Mouse (Mus musculus): ENCODE results near the gene Ddx41. TPM values are rescaled to one million over a fixed set of nuclear protein-coding genes. Genes with fewer than 3 reads are reported as not detected.
A peak's percentile ranks its signal among the peaks of the same experiment; 100 is the strongest.

The Ddx41 gene
- polyA plus RNA-seq, 1 experiment from 2014 or later: 60.1 TPM

DNA sequence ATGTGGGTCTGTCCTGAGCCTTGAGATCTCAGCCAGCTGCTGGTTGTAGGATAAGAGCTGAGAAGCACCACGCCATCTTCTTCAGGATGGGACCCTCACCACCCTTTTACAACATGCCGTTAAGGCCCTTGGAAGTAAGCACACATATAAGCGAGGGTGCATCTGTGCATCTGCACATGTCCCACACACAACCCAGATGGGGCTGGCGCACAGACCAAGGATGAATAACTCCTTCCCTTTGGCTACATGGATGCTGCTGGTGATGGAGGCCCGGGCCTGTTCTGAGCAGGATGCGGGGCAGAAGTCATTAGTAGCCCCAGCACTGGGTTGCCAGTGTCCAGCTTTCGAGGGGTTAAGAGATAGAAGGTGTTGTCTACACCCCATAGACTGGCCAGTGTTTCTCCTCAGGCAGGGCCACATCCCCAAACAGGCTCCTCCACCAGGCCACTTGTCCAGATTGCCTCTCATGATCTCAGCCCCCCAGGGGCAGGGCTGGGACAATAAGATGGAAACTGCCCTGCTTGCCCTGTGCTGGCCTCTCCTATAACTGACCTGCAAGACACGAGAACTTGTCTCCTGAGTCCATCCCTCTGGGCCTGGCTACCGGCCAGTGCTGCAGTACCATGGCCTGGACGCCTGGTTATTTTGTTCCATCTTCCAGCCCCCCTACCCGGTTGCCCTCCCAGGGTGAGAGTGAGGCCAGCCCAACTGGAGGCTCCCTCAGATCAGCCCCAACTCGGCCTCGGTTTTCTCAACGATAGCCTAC lies 50.2 kb downstream of the Ddx41 start:
- peak overlapping the region; percentile 96 for H3K4me2 ChIP-seq (ENCODE audit: low read length)
- H3K9ac ChIP-seq (ENCODE audit: low read depth, low read length): peak overlapping the region; percentile 97; the same call in 1 of the 2 replicates
- 33% methylated on average over 14 of the region's 14 CpGs for WGBS
- peaks cover 7% of the 10 kb centered on the region; the same call in 1 of the 2 replicates for H3K36me3 ChIP-seq (ENCODE audit: insufficient read depth, low read length)
- ATAC-seq (replicated peaks; ENCODE audit: low FRiP score, low read depth) (no peak), DNase-seq (ENCODE audit: low spot score) (no peak)
- H3K27ac ChIP-seq: no peak overlapping the region
- no peak for TF ChIP-seq CTCF (IDR thresholded peaks at IDR 0.05; ENCODE audit: low read depth)
- H3K4me3 ChIP-seq (replicated peaks; ENCODE audit: low read depth, low read length): peak overlapping the region; percentile 93
- peaks cover 29% of the 10 kb centered on the region; the same call in 1 of the 2 replicates for H3K4me1 ChIP-seq (replicated peaks; ENCODE audit: insufficient read depth, low read length)
- H3K9me3 ChIP-seq (replicated peaks; ENCODE audit: low read length): no peaks in the 10 kb centered on the region
- no peaks in the 10 kb centered on the region for H3K27me3 ChIP-seq (ENCODE audit: insufficient read depth, low read length)

DNA sequence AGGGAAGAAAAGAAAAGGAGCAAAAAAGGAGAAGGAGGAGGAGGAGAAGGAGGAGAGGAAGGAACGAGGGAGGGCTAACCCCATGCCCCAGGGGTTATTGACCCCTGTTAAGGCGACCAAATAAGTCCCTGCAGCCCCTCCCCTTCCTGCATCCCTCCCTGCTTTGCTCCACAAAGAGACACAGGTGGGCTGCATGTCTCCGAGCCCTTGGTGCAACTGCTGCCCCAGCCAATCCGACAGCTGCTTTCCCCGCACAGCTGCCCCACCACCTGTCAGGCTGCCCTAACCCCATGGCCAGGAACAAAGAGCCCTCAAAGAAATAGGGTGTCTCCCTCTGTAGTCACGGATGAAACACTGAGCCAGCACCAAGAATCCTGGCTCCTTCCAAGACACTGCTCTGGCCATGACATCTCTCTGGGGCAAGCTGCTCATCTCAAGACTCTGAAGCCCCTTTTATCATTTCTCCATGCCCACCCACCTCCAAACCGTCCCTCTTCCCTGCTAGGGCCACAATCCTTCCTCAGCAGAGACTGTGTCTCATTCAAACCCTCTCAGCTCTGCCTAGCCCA lies 51.9 kb downstream of the Ddx41 start:
- no peak overlapping the region for H3K27ac ChIP-seq
- H3K4me2 ChIP-seq (ENCODE audit: low read length): no peak overlapping the region
- no peak for TF ChIP-seq CTCF (IDR thresholded peaks at IDR 0.05; ENCODE audit: low read depth)
- H3K9me3 ChIP-seq (replicated peaks; ENCODE audit: low read length): no peaks in the 10 kb centered on the region
- H3K9ac ChIP-seq (ENCODE audit: low read depth, low read length): no peak overlapping the region
- no peak overlapping the region for H3K4me3 ChIP-seq (replicated peaks; ENCODE audit: low read depth, low read length)
- peaks cover 18% of the 10 kb centered on the region; the same call in 1 of the 2 replicates for H3K36me3 ChIP-seq (ENCODE audit: insufficient read depth, low read length)
- WGBS: 41% methylated on average over 7 of the region's 7 CpGs
- no peak for ATAC-seq (replicated peaks; ENCODE audit: low FRiP score, low read depth)
- no peak for DNase-seq (ENCODE audit: low spot score)
- peaks cover 29% of the 10 kb centered on the region; the same call in 1 of the 2 replicates for H3K4me1 ChIP-seq (replicated peaks; ENCODE audit: insufficient read depth, low read length)
- no peaks in the 10 kb centered on the region for H3K27me3 ChIP-seq (ENCODE audit: insufficient read depth, low read length)

DNA sequence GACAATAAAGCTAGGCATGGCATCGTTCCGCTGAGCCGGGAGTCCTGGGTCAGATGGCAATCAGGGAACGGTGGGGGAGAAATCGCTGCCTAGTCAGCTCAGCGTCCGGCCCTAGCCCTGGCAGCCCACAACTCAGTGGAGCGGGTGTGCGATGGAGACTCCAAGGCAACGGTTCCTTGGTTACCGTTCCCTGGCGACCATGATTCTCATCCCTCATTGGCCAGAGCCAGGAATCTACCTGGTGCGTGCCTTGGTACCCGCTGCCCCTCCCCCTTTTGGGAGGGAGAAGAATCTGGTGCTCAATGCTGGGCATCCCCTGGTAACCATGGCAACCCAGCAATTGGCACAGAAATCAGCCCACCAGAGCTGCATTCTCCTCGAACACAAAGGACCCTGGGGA lies 52.9 kb downstream of the Ddx41 start:
- Histone ChIP-seq H3K4me1 (replicated peaks; ENCODE audit: insufficient read depth, low read length) (peaks cover 29% of the 10 kb centered on the region; the same call in 1 of the 2 replicates), H3K27ac (peak overlapping the region; percentile 15; the same call in 1 of the 2 replicates), H3K4me2 (ENCODE audit: low read length) (0 out of 2 replicates have a peak overlapping the region, but pooled peaks have one; percentile 26), H3K27me3 (ENCODE audit: insufficient read depth, low read length) (no peaks in the 10 kb centered on the region), H3K36me3 (ENCODE audit: insufficient read depth, low read length) (peaks cover 24% of the 10 kb centered on the region; the same call in 1 of the 2 replicates), H3K4me3 (replicated peaks; ENCODE audit: low read depth, low read length) (no peak overlapping the region), H3K9me3 (replicated peaks; ENCODE audit: low read length) (no peaks in the 10 kb centered on the region), H3K9ac (ENCODE audit: low read depth, low read length) (0 out of 2 replicates have a peak overlapping the region, but pooled peaks have one; percentile 4)
- WGBS: 31% methylated on average over 15 of the region's 15 CpGs
- ATAC-seq (replicated peaks; ENCODE audit: low FRiP score, low read depth) (no peak), DNase-seq (ENCODE audit: low spot score) (no peak)
- TF ChIP-seq CTCF (IDR thresholded peaks at IDR 0.05; ENCODE audit: low read depth): no peak

- 33% methylated on average over 9 of the region's 9 CpGs for WGBS
- H3K9ac ChIP-seq (ENCODE audit: low read depth, low read length): 0 out of 2 replicates have a peak overlapping the region, but pooled peaks have one; percentile 4
- TF ChIP-seq CTCF (IDR thresholded peaks at IDR 0.05; ENCODE audit: low read depth): no peak
- peaks cover 29% of the 10 kb centered on the region; the same call in 1 of the 2 replicates for H3K4me1 ChIP-seq (replicated peaks; ENCODE audit: insufficient read depth, low read length)
- no peaks in the 10 kb centered on the region for H3K27me3 ChIP-seq (ENCODE audit: insufficient read depth, low read length)
- ATAC-seq (replicated peaks; ENCODE audit: low FRiP score, low read depth) (no peak), DNase-seq (ENCODE audit: low spot score) (peak; percentile 53)
- H3K9me3 ChIP-seq (replicated peaks; ENCODE audit: low read length): no peaks in the 10 kb centered on the region
- H3K4me2 ChIP-seq (ENCODE audit: low read length): peak overlapping the region; percentile 26
- peaks cover 24% of the 10 kb centered on the region; the same call in 1 of the 2 replicates for H3K36me3 ChIP-seq (ENCODE audit: insufficient read depth, low read length)
- no peak overlapping the region for H3K4me3 ChIP-seq (replicated peaks; ENCODE audit: low read depth, low read length)
- H3K27ac ChIP-seq: peak overlapping the region; percentile 15
Measured at GRCm38 (mm10) chr13:55483071-55483470, 53.4 kb downstream of the Ddx41 start.

DNA sequence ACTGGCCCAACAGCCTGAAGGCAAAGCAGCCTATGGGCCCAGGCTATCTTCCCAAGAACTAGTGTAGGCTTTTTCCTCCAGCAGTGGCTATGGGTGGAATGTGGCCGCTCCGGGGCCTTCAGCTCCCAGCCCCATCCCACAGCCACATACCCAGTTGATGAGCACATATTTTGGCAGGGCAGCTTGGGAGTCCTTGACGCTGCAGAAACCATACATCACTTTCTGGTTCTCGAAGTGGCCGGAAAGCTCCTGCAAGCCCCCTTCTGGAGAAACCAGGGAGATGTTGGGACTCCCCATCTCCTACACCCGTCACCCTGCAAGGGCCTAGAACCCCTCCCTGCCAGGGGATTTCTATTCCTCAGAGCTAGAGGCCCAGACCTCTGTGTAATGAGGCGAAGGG lies 53.9 kb downstream of the Ddx41 start:
- H3K4me2 ChIP-seq (ENCODE audit: low read length): peak overlapping the region; percentile 26
- H3K4me3 ChIP-seq (replicated peaks; ENCODE audit: low read depth, low read length): no peak overlapping the region
- no peaks in the 10 kb centered on the region for H3K9me3 ChIP-seq (replicated peaks; ENCODE audit: low read length)
- no peak for TF ChIP-seq CTCF (IDR thresholded peaks at IDR 0.05; ENCODE audit: low read depth)
- H3K4me1 ChIP-seq (replicated peaks; ENCODE audit: insufficient read depth, low read length): peaks cover 29% of the 10 kb centered on the region; the same call in 1 of the 2 replicates
- no peak for ATAC-seq (replicated peaks; ENCODE audit: low FRiP score, low read depth)
- H3K27ac ChIP-seq: peak overlapping the region; percentile 15
- H3K36me3 ChIP-seq (ENCODE audit: insufficient read depth, low read length): peaks cover 24% of the 10 kb centered on the region; the same call in 1 of the 2 replicates
- no peaks in the 10 kb centered on the region for H3K27me3 ChIP-seq (ENCODE audit: insufficient read depth, low read length)
- WGBS: 66% methylated on average over 7 of the region's 7 CpGs
- no peak overlapping the region for H3K9ac ChIP-seq (ENCODE audit: low read depth, low read length)
- DNase-seq (ENCODE audit: low spot score): peak; percentile 82

Small RNA genes within 50 kb of the gene (microRNA-seq; reads per million reads assigned to microRNA genes)
- gene Mir6945: not detected

Other genes starting within 250 kb of the Ddx41 start
- gene Prelid1, start 216.2 kb downstream of the Ddx41 start, polyA plus RNA-seq (2015; fragmentation: Nextera tagmentation; extraction: Ambion mirVana): 398 and 435 TPM in 2 replicates
- 84.8 and 93.1 TPM in 2 replicates for gene Rab24, start 214.7 kb downstream of the Ddx41 start, polyA plus RNA-seq (2015; fragmentation: Nextera tagmentation; extraction: Ambion mirVana)
- gene Mxd3, start 206.8 kb downstream of the Ddx41 start, polyA plus RNA-seq (2015; fragmentation: Nextera tagmentation; extraction: Ambion mirVana): 14.9 and 15.1 TPM in 2 replicates
- gene Lman2, start 173.9 kb downstream of the Ddx41 start, polyA plus RNA-seq (2015; fragmentation: Nextera tagmentation; extraction: Ambion mirVana): 93.7 and 103 TPM in 2 replicates
- 1.6 and 1.7 TPM in 2 replicates for gene Rgs14, start 166.9 kb downstream of the Ddx41 start, polyA plus RNA-seq (2015; fragmentation: Nextera tagmentation; extraction: Ambion mirVana)
- gene Slc34a1, start 138.5 kb downstream of the Ddx41 start, polyA plus RNA-seq (2015; fragmentation: Nextera tagmentation; extraction: Ambion mirVana): 344 and 465 TPM in 2 replicates
- not detected in 2 replicates for gene Pfn3, start 121.4 kb downstream of the Ddx41 start, polyA plus RNA-seq (2015; fragmentation: Nextera tagmentation; extraction: Ambion mirVana)
- 0.05 and 0.45 TPM in 2 replicates for gene F12, start 109.9 kb downstream of the Ddx41 start, polyA plus RNA-seq (2015; fragmentation: Nextera tagmentation; extraction: Ambion mirVana)
- 29.5 and 29.8 TPM in 2 replicates for gene Grk6, start 91.6 kb downstream of the Ddx41 start, polyA plus RNA-seq (2015; fragmentation: Nextera tagmentation; extraction: Ambion mirVana)
- 0.63 and 0.75 TPM in 2 replicates for gene Prr7, start 72.4 kb downstream of the Ddx41 start, polyA plus RNA-seq (2015; fragmentation: Nextera tagmentation; extraction: Ambion mirVana)
- 104 and 125 TPM in 2 replicates for gene Dbn1, start 48.5 kb downstream of the Ddx41 start, polyA plus RNA-seq (2015; fragmentation: Nextera tagmentation; extraction: Ambion mirVana)
- gene Pdlim7, start 23.0 kb downstream of the Ddx41 start, polyA plus RNA-seq (2015; fragmentation: Nextera tagmentation; extraction: Ambion mirVana): 112 and 124 TPM in 2 replicates
- 1.7 and 1.8 TPM in 2 replicates for gene Dok3, start 7.4 kb downstream of the Ddx41 start, polyA plus RNA-seq (2015; fragmentation: Nextera tagmentation; extraction: Ambion mirVana)
- gene Fam193b, start 34.5 kb upstream of the Ddx41 start, polyA plus RNA-seq (2015; fragmentation: Nextera tagmentation; extraction: Ambion mirVana): 23.9 and 24.9 TPM in 2 replicates
- gene Tmed9, start 37.1 kb upstream of the Ddx41 start, polyA plus RNA-seq (2015; fragmentation: Nextera tagmentation; extraction: Ambion mirVana): 136 and 160 TPM in 2 replicates
- gene B4galt7, start 63.2 kb upstream of the Ddx41 start, polyA plus RNA-seq (2015; fragmentation: Nextera tagmentation; extraction: Ambion mirVana): 20.1 and 22.8 TPM in 2 replicates
- gene Caml, start 86.3 kb upstream of the Ddx41 start, polyA plus RNA-seq (2015; fragmentation: Nextera tagmentation; extraction: Ambion mirVana): 50.6 and 53.0 TPM in 2 replicates
- 27.4 and 28.3 TPM in 2 replicates for gene Ddx46, start 98.4 kb upstream of the Ddx41 start, polyA plus RNA-seq (2015; fragmentation: Nextera tagmentation; extraction: Ambion mirVana)
- 40.7 and 41.2 TPM in 2 replicates for gene B230219D22Rik, start 156.5 kb upstream of the Ddx41 start, polyA plus RNA-seq (2015; fragmentation: Nextera tagmentation; extraction: Ambion mirVana)
- 94.5 and 102 TPM in 2 replicates for gene Txndc15, start 178.0 kb upstream of the Ddx41 start, polyA plus RNA-seq (2015; fragmentation: Nextera tagmentation; extraction: Ambion mirVana)
- 64.7 and 68.5 TPM in 2 replicates for gene Pcbd2, start 190.7 kb upstream of the Ddx41 start, polyA plus RNA-seq (2015; fragmentation: Nextera tagmentation; extraction: Ambion mirVana)
- 0.10 and 0.14 TPM in 2 replicates for gene Catsper3, start 247.9 kb upstream of the Ddx41 start, polyA plus RNA-seq (2015; fragmentation: Nextera tagmentation; extraction: Ambion mirVana)

Data from kidney, postnatal 0 days (tissue).